Mouse (Mus musculus) gastrocnemius, postnatal 10 days (tissue): Measurements from ENCODE around the gene Bola3. TPM values are rescaled to one million over a fixed set of nuclear protein-coding genes. Genes with fewer than 3 reads are reported as not detected.

Experiments used
- DNase-seq: peaks from one replicate; pipeline ENCODE4 v3.0.0; 2021; ENCODE audit warnings: mixed read lengths
- microRNA-seq, 2 experiments: library from miRNA; unstranded; fragments of <30 nt; microRNA quantifications; one replicate each; pipeline ENCODE4 v1.2.0; 2021
- total RNA-seq, 2 experiments: library from RNA; stranded (reverse); gene quantifications; 2 replicates each; pipeline ENCODE4 v1.2.3; 2021

Gene Bola3
- total RNA-seq, 2 experiments from 2014 or later: 175 to 186 TPM

DNA sequence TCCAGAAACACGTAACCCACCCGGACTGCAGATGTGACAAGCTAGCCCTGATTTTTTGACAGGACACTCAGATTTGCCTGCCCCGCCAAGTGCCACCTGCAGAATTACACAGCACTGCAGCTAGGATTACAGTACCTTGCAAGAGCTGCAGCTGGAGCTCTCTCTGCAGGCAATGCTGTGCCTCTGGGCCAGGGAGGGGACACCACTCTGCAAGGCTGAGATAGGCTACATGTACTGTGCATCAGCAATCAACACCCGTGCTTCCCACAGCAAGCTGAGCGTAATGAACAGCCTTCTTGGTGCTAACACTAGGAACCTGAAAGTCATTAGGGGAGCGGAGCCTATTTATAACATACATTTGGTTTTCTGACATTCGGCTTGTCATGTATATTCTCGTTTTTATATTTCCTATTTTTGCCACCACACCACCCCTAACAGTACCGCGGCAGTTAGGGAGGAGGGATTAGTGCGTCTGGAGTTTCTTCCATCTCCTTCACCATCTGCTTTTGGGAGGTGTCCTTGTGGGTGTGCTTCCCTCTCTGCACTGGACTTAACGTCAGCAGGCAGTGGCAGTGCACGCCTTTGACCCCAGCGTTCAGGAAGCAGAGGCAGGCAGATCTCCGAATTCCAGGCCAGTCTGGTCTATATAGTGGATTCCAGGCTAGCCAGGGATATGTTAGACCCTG is 46.7 kb downstream of the Bola3 start:
- no peak for DNase-seq

- no peak for DNase-seq
These were observed 47.8 kb downstream of the Bola3 start for GRCm38 (mm10) chr6:83396711-83397110.

- DNase-seq: no peak
These were observed 48.8 kb downstream of the Bola3 start for GRCm38 (mm10) chr6:83397728-83398127.

- DNase-seq: no peak
These were observed 50.8 kb downstream of the Bola3 start for GRCm38 (mm10) chr6:83399790-83400189.

DNA sequence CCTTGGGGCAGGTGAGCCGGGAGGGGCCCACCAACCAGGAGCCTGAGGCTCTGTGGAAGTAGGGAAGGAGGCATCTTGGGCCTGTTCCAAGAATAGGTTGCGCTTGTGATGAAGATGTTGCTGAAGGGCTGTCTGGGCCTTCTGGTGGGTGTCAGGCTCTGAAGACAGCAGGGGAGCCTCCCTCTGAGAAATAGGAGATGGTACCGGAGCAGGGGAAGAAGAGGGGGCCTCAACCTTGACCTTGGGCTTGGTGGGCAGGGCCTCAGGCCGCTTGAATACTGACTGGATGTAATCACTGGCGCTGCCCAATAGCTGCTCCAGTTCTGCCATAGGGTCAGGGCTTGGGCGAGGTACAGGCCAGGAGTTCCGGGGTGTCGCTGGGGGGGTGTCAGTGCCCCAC is 54.5 kb downstream of the Bola3 start:
- no peak for DNase-seq

DNA sequence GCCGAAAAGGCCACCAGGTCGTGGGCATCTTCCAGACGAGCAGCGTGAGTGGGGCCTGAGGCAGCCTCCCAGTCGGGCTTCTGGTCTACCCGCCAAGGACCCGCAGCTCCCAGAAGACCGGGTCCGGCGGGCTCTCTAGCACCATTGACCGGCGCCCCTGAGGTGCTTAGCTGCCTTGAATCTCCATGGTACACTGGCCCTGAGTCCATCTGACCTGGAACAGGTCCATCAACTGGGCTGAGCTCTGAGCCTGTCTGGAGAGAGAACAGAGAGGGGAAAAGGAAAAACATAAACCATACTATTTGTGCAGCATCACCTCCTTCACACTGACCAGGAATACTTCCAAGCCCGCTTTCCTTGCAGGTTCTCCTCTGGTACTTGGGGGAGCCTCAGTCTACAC is 55.6 kb downstream of the Bola3 start:
- no peak for DNase-seq

- DNase-seq: no peak
These were observed 56.6 kb downstream of the Bola3 start for GRCm38 (mm10) chr6:83405511-83406064.

DNA sequence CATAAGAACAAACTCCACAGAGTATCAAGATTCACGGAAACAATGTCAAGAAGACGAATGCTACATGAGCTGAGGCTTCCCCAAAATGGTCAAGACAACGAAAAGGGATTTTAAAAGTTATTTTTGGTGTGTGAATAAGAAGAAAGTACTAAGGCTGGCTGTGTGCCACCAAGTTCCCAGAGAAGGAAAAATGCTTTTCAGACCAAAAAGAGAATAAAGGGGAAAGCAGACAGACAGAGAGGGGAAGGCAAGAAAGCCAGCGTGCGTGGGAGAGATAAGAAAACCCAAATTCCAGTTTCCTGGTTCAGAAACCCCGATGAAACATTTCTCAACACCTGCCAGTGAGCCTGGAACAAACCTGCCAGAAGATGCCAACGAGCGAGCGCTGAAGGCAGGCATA is 59.6 kb downstream of the Bola3 start:
- no peak for DNase-seq

Small RNA genes within 50 kb of the gene (microRNA-seq; reads per million reads assigned to microRNA genes)
- gene Mir6374: 0 reads per million in 2 experiments

Other genes starting within 250 kb of the Bola3 start
- gene Ccdc142, start 247.5 kb upstream of the Bola3 start, total RNA-seq: 1 to 10 TPM in 1 of 2 experiments, under 1 TPM in 1; 0.19 to 1.2 TPM
- 1 to 10 TPM; 1.4 to 2.3 TPM for gene Gm42688, start 247.5 kb upstream of the Bola3 start, total RNA-seq
- 100 to 1,000 TPM; 101 to 114 TPM for gene Mrpl53, start 240.1 kb upstream of the Bola3 start, total RNA-seq
- gene Mogs, start 233.7 kb upstream of the Bola3 start, total RNA-seq: 10 to 100 TPM; 11.0 to 15.7 TPM
- 10 to 100 TPM; 48.0 to 52.3 TPM for gene Wbp1, start 227.6 kb upstream of the Bola3 start, total RNA-seq
- gene Ino80b, start 223.7 kb upstream of the Bola3 start, total RNA-seq: 10 to 100 TPM; 13.1 to 15.2 TPM
- 10 to 100 TPM; 22.3 to 24.5 TPM for gene Rtkn, start 213.7 kb upstream of the Bola3 start, total RNA-seq
- 1 to 10 TPM in 1 of 2 experiments, under 1 TPM in 1; 0.43 to 1.4 TPM for gene Wdr54, start 192.8 kb upstream of the Bola3 start, total RNA-seq
- gene 1700003E16Rik, start 192.7 kb upstream of the Bola3 start, total RNA-seq: under 1 TPM in 1 of 2 experiments, not detected in 1; 0.23 TPM
- 100 to 1,000 TPM; 126 to 132 TPM for gene Dctn1, start 183.2 kb upstream of the Bola3 start, total RNA-seq
- gene Slc4a5, start 129.3 kb upstream of the Bola3 start, total RNA-seq: under 1 TPM in 1 of 2 experiments, not detected in 1; 0.05 TPM
- gene Mthfd2, start 23.2 kb upstream of the Bola3 start, total RNA-seq: 1 to 10 TPM; 5.0 to 8.0 TPM
- 10 to 100 TPM; 19.7 to 26.0 TPM for gene Mob1a, start 23.1 kb upstream of the Bola3 start, total RNA-seq
- gene Tet3, start 109.9 kb downstream of the Bola3 start, total RNA-seq: 10 to 100 TPM; 41.5 to 47.0 TPM
- 10 to 100 TPM; 22.3 to 29.4 TPM for gene Dguok, start 157.8 kb downstream of the Bola3 start, total RNA-seq
- gene Actg2, start 187.1 kb downstream of the Bola3 start, total RNA-seq: 1 to 10 TPM; 3.6 to 5.3 TPM
- 10 to 100 TPM in 1 of 2 experiments, 1 to 10 TPM in 1; 9.8 to 10.7 TPM for gene Stambp, start 223.6 kb downstream of the Bola3 start, total RNA-seq